Mouse (Mus musculus): Measurements from ENCODE around the gene Ctf1. TPM values are rescaled to one million over a fixed set of nuclear protein-coding genes. Genes with fewer than 3 reads are reported as not detected.

The Ctf1 gene
- polyA plus RNA-seq (2014; fragmentation: Nextera tagmentation; extraction: Ambion mirVana): 11.7 and 15.6 TPM in 2 replicates

- Histone ChIP-seq H3K27me3 (ENCODE audit: insufficient read depth, low read length) (no peaks in the 10 kb centered on the region), H3K4me3 (ENCODE audit: low read depth, low read length) (peak within 1 kb of the TSS; percentile 41), H3K36me3 (ENCODE audit: insufficient read depth) (no peaks in the 10 kb centered on the region), H3K9me3 (ENCODE audit: low read depth, low read length) (no peaks in the 10 kb centered on the region), H3K4me1 (ENCODE audit: insufficient read depth) (peaks cover 18% of the 10 kb centered on the region), H3K9ac (peak within 1 kb of the TSS; percentile 48), H3K27ac (ENCODE audit: low read depth) (peak within 1 kb of the TSS; percentile 97), H3K4me2 (peak within 1 kb of the TSS; percentile 77)
- ATAC-seq (ENCODE audit: insufficient read depth) (peak; percentile 39), DNase-seq (peak; percentile 93)
- no peak for TF ChIP-seq CTCF (IDR thresholded peaks at IDR 0.05; ENCODE audit: low read depth)
- 1% methylated on average over 28 of the region's 28 CpGs for WGBS
Observed at GRCm38 (mm10) chr7:127712461-127713385, at the start of gene Ctf1. Gene Ctf1 (plus strand): TSS chr7:127712736.

- no peak for DNase-seq
- Histone ChIP-seq H3K27ac (ENCODE audit: low read depth) (no peak overlapping the region), H3K4me3 (ENCODE audit: low read depth, low read length) (no peak overlapping the region), H3K27me3 (ENCODE audit: insufficient read depth, low read length) (no peaks in the 10 kb centered on the region), H3K9me3 (ENCODE audit: low read depth, low read length) (no peaks in the 10 kb centered on the region), H3K9ac (no peak overlapping the region), H3K4me1 (ENCODE audit: insufficient read depth) (no peaks in the 10 kb centered on the region), H3K36me3 (ENCODE audit: insufficient read depth) (peaks cover 13% of the 10 kb centered on the region; the same call in 1 of the 2 replicates), H3K4me2 (no peak overlapping the region)
- ATAC-seq (ENCODE audit: insufficient read depth): no peak
- TF ChIP-seq CTCF (IDR thresholded peaks at IDR 0.05; ENCODE audit: low read depth): no peak
- WGBS: 76% methylated on average over 6 of the region's 6 CpGs
Observed at GRCm38 (mm10) chr7:127662926-127663325, 49.6 kb upstream of the Ctf1 start.

DNA sequence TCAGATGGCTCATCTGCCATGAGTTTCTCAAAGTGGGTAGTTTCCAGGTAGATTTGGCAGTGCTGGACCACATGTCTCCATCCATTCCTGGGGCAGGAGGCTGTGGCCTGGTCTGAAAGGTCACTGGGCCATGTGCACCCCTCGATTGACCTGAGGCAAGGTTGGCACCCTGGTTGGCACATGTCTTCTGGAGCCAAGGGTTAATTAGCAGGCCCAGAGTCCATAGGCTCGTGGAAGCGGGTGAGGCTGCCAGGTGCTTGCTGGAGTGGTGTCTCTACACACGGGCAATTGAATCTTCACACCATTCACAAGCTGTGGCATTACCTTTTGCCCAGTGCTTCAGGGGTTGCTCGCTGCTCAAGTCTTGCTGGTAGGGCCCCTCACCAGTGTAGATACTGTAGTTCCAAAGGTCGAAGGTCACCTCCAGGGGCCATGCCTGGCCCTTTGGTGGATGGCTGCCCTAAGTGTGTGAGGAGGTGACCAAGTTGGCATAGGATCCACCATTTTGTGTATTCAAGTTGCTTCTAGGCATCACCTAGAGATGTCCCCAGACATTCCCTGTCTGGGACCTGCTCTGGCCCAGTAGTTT is 46.4 kb upstream of the Ctf1 start:
- no peaks in the 10 kb centered on the region for H3K9me3 ChIP-seq (ENCODE audit: low read depth, low read length)
- H3K4me1 ChIP-seq (ENCODE audit: insufficient read depth): no peaks in the 10 kb centered on the region
- peaks cover 13% of the 10 kb centered on the region; the same call in 1 of the 2 replicates for H3K36me3 ChIP-seq (ENCODE audit: insufficient read depth)
- ATAC-seq (ENCODE audit: insufficient read depth): no peak
- whole genome bisulfite sequencing: 91% methylated on average over 6 of the region's 6 CpGs
- H3K4me3 ChIP-seq (ENCODE audit: low read depth, low read length): no peak overlapping the region
- no peak for TF ChIP-seq CTCF (IDR thresholded peaks at IDR 0.05; ENCODE audit: low read depth)
- H3K4me2 ChIP-seq: no peak overlapping the region
- H3K27ac ChIP-seq (ENCODE audit: low read depth): no peak overlapping the region
- no peak for DNase-seq
- H3K9ac ChIP-seq: no peak overlapping the region
- no peaks in the 10 kb centered on the region for H3K27me3 ChIP-seq (ENCODE audit: insufficient read depth, low read length)

DNA sequence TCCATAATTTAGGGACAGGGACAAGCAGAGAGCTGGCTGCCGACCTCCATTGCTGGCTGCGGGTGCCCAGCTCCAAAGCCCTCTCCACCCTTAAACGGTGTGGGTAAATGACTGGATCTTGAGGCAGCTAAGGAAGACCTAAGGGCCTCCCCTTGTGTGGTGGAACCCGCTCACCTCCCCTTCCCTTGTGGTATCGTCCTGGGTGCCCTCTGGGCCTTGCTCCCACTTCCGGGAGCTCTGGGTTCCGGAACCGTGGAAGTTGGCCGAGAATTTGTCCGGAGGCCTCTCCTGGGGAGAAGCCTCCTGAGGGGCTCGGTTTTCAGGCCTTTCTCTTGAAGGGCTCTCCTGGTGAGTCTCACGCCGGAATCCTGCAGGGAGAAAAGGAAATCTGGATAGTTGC is 45.9 kb upstream of the Ctf1 start:
- H3K27ac ChIP-seq (ENCODE audit: low read depth): no peak overlapping the region
- no peak for TF ChIP-seq CTCF (IDR thresholded peaks at IDR 0.05; ENCODE audit: low read depth)
- H3K36me3 ChIP-seq (ENCODE audit: insufficient read depth): peaks cover 13% of the 10 kb centered on the region; the same call in 1 of the 2 replicates

DNA sequence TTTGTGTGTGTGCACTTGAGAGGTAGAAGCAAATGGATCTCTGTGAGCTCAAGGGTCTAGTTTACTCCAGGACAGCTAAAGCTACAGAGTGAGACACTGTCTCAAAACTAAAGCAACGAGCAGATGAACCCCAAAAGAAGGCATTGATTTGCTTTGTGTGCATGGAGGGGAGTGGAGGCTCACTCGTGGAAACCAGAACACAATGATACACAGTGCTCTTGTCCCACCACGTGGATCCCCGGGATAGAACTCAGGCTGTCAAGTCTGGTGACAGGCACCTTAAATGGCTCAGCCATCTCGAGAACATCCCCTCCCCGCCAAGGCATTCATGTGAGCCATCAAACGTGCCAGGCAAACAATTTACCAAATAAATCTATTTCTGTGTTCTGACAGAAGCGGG is 45.4 kb upstream of the Ctf1 start:
- Histone ChIP-seq H3K27me3 (ENCODE audit: insufficient read depth, low read length) (no peaks in the 10 kb centered on the region), H3K9me3 (ENCODE audit: low read depth, low read length) (no peaks in the 10 kb centered on the region), H3K4me1 (ENCODE audit: insufficient read depth) (no peaks in the 10 kb centered on the region), H3K9ac (no peak overlapping the region), H3K36me3 (ENCODE audit: insufficient read depth) (peaks cover 13% of the 10 kb centered on the region; the same call in 1 of the 2 replicates), H3K27ac (ENCODE audit: low read depth) (no peak overlapping the region), H3K4me3 (ENCODE audit: low read depth, low read length) (no peak overlapping the region), H3K4me2 (no peak overlapping the region)
- no peak for TF ChIP-seq CTCF (IDR thresholded peaks at IDR 0.05; ENCODE audit: low read depth)
- ATAC-seq (ENCODE audit: insufficient read depth) (no peak), DNase-seq (no peak)
- WGBS: 67% methylated on average over 8 of the region's 8 CpGs

More for the DNA sequence above, 45.9 kb upstream of the Ctf1 start:
- H3K4me3 ChIP-seq (ENCODE audit: low read depth, low read length): no peak overlapping the region
- no peaks in the 10 kb centered on the region for H3K9me3 ChIP-seq (ENCODE audit: low read depth, low read length)
- no peak overlapping the region for H3K4me2 ChIP-seq
- DNase-seq (no peak), ATAC-seq (ENCODE audit: insufficient read depth) (no peak)
- no peaks in the 10 kb centered on the region for H3K27me3 ChIP-seq (ENCODE audit: insufficient read depth, low read length)
- no peaks in the 10 kb centered on the region for H3K4me1 ChIP-seq (ENCODE audit: insufficient read depth)
- H3K9ac ChIP-seq: no peak overlapping the region
- WGBS: 91% methylated on average over 13 of the region's 13 CpGs

DNA sequence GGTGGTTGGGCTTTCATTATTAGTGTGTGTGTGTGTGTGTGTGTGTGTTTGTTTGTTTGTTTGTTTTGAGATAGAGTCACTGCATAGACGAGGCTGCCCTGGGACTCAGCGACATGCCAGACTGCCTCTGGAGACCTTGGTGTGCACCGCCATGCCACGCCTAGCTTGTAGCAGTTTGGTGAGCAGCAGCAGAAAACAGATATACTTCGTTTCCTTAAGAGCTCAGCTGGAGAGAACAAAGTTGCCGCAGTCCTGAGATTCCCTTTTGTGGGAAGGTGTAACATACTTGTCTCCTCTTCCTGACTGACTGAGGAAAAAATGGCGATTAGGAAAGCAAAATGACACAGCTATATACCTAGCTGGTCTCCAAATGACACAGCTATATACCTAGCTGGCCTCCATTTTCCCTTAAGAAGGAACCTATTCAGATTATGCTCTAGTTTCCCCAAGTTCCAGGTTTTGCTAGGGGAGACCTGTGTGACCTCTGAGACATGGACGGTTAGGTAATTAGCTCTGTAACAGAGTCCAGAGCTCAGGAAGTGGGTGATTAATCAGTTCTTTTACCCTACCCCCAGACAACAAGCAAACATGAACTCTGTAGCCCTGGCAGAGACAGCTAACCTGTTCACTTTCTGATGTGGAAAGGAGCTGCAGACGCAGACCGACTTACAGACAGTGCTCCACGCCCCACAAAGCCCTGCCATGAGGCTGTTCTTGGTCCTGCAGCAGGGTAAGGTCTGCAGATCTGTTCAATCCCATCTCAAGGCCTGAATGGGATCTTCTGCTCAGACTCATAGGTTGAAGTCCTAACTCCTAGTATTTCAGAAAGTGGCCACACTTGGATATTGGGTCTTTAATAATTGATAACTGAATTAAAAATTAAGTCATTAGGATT is 40.4 kb upstream of the Ctf1 start:
- Histone ChIP-seq H3K4me2 (no peak overlapping the region), H3K9me3 (ENCODE audit: low read depth, low read length) (no peaks in the 10 kb centered on the region), H3K27me3 (ENCODE audit: insufficient read depth, low read length) (no peaks in the 10 kb centered on the region), H3K9ac (no peak overlapping the region), H3K36me3 (ENCODE audit: insufficient read depth) (0 out of 2 replicates have a peak, but pooled peaks cover 3% of the 10 kb centered on the region), H3K4me3 (ENCODE audit: low read depth, low read length) (no peak overlapping the region), H3K27ac (ENCODE audit: low read depth) (no peak overlapping the region), H3K4me1 (ENCODE audit: insufficient read depth) (no peaks in the 10 kb centered on the region)
- DNase-seq: no peak
- no peak for ATAC-seq (ENCODE audit: insufficient read depth)
- 60% methylated on average over 11 of the region's 11 CpGs for WGBS
- TF ChIP-seq CTCF (IDR thresholded peaks at IDR 0.05; ENCODE audit: low read depth): no peak

Data from lung, embryonic 14.5 days (tissue).